Mouse (Mus musculus): ENCODE data around the gene Dbp. TPM values are rescaled to one million over a fixed set of nuclear protein-coding genes. Genes with fewer than 3 reads are reported as not detected.

Dbp gene
- polyA plus RNA-seq, 1 experiment from 2014 or later, result 3.5 TPM

GRCm38 (mm10) chr7:45742338-45742737, 37.5 kb downstream of the Dbp start:
- H3K9me3 ChIP-seq (ENCODE audit: control insufficient read depth, low read length), result 0 out of 2 replicates have a peak, but pooled peaks cover 4% of the 10 kb centered on the region
- H3K27ac ChIP-seq (ENCODE audit: low read depth, low read length), result no peak overlapping the region
- DNase-seq (ENCODE audit: low spot score, missing footprints) (peak; percentile 78), ATAC-seq (ENCODE audit: low FRiP score) (no peak)
- H3K4me1 ChIP-seq (ENCODE audit: control insufficient read depth, insufficient read depth, low read length), result no peaks in the 10 kb centered on the region
- H3K4me3 ChIP-seq (ENCODE audit: low read depth, low read length), result no peak overlapping the region
- no peaks in the 10 kb centered on the region for H3K27me3 ChIP-seq (ENCODE audit: control insufficient read depth, insufficient read depth, low read length)
- no peak overlapping the region for H3K9ac ChIP-seq (ENCODE audit: low read length)
- H3K4me2 ChIP-seq, result 0 out of 2 replicates have a peak overlapping the region, but pooled peaks have one; percentile 7
- 38% methylated on average over 19 of the region's 19 CpGs for WGBS
- no peaks in the 10 kb centered on the region for H3K36me3 ChIP-seq (ENCODE audit: control insufficient read depth, insufficient read depth, low read length)

GRCm38 (mm10) chr7:45744387-45744786, 39.5 kb downstream of the Dbp start:
- Histone ChIP-seq H3K4me2 (no peak overlapping the region), H3K27me3 (ENCODE audit: control insufficient read depth, insufficient read depth, low read length) (no peaks in the 10 kb centered on the region), H3K9me3 (ENCODE audit: control insufficient read depth, low read length) (0 out of 2 replicates have a peak, but pooled peaks cover 4% of the 10 kb centered on the region), H3K36me3 (ENCODE audit: control insufficient read depth, insufficient read depth, low read length) (no peaks in the 10 kb centered on the region), H3K9ac (ENCODE audit: low read length) (no peak overlapping the region), H3K4me3 (ENCODE audit: low read depth, low read length) (no peak overlapping the region), H3K4me1 (ENCODE audit: control insufficient read depth, insufficient read depth, low read length) (no peaks in the 10 kb centered on the region), H3K27ac (ENCODE audit: low read depth, low read length) (no peak overlapping the region)
- ATAC-seq (ENCODE audit: low FRiP score), result no peak
- 53% methylated on average over 2 of the region's 2 CpGs for WGBS
- DNase-seq (ENCODE audit: low spot score, missing footprints), result peak; percentile 91

- 0 out of 2 replicates have a peak, but pooled peaks cover 4% of the 10 kb centered on the region for H3K9me3 ChIP-seq (ENCODE audit: control insufficient read depth, low read length)
- no peak overlapping the region for H3K4me2 ChIP-seq
- H3K4me3 ChIP-seq (ENCODE audit: low read depth, low read length), result no peak overlapping the region
- ATAC-seq (ENCODE audit: low FRiP score) (no peak), DNase-seq (ENCODE audit: low spot score, missing footprints) (no peak)
- H3K27me3 ChIP-seq (ENCODE audit: control insufficient read depth, insufficient read depth, low read length), result no peaks in the 10 kb centered on the region
- H3K36me3 ChIP-seq (ENCODE audit: control insufficient read depth, insufficient read depth, low read length), result no peaks in the 10 kb centered on the region
- 65% methylated on average over 6 of the region's 6 CpGs for WGBS
- H3K27ac ChIP-seq (ENCODE audit: low read depth, low read length), result no peak overlapping the region
- no peak overlapping the region for H3K9ac ChIP-seq (ENCODE audit: low read length)
- H3K4me1 ChIP-seq (ENCODE audit: control insufficient read depth, insufficient read depth, low read length), result no peaks in the 10 kb centered on the region
Measured at GRCm38 (mm10) chr7:45746518-45746917, 41.6 kb downstream of the Dbp start.

- no peak overlapping the region for H3K27ac ChIP-seq (ENCODE audit: low read depth, low read length)
- no peaks in the 10 kb centered on the region for H3K4me1 ChIP-seq (ENCODE audit: control insufficient read depth, insufficient read depth, low read length)
- H3K4me3 ChIP-seq (ENCODE audit: low read depth, low read length), result no peak overlapping the region
- no peak overlapping the region for H3K4me2 ChIP-seq
- no peak overlapping the region for H3K9ac ChIP-seq (ENCODE audit: low read length)
- H3K36me3 ChIP-seq (ENCODE audit: control insufficient read depth, insufficient read depth, low read length), result no peaks in the 10 kb centered on the region
- WGBS, result 88% methylated on average over 5 of the region's 5 CpGs
- DNase-seq (ENCODE audit: low spot score, missing footprints), result no peak
- H3K9me3 ChIP-seq (ENCODE audit: control insufficient read depth, low read length), result 0 out of 2 replicates have a peak, but pooled peaks cover 4% of the 10 kb centered on the region
- H3K27me3 ChIP-seq (ENCODE audit: control insufficient read depth, insufficient read depth, low read length), result no peaks in the 10 kb centered on the region
- ATAC-seq (ENCODE audit: low FRiP score), result no peak
Measured at GRCm38 (mm10) chr7:45747450-45747849, 42.6 kb downstream of the Dbp start.

DNA sequence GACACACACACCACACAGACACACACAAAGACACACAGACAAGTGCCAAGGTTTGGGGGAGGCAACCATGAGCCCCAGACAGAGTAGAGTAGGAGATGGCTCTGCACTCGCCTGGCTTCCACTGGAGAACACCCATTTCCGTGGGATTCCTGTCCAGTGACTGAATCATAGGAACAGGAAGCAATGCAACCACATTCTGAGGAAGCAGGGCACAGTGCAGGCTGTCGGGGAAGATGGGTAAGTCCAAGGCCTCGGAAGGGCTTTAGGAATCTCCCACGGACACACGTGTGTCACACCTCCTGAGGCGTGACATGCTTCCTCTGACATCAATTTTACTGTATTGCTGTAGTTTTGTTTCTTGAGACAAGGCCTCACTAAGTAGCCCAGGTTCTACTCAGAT, 43.2 kb downstream of the Dbp start:
- Histone ChIP-seq H3K4me1 (ENCODE audit: control insufficient read depth, insufficient read depth, low read length) (no peaks in the 10 kb centered on the region), H3K9me3 (ENCODE audit: control insufficient read depth, low read length) (0 out of 2 replicates have a peak, but pooled peaks cover 4% of the 10 kb centered on the region), H3K36me3 (ENCODE audit: control insufficient read depth, insufficient read depth, low read length) (no peaks in the 10 kb centered on the region), H3K4me2 (no peak overlapping the region), H3K9ac (ENCODE audit: low read length) (no peak overlapping the region), H3K4me3 (ENCODE audit: low read depth, low read length) (no peak overlapping the region), H3K27ac (ENCODE audit: low read depth, low read length) (no peak overlapping the region), H3K27me3 (ENCODE audit: control insufficient read depth, insufficient read depth, low read length) (no peaks in the 10 kb centered on the region)
- DNase-seq (ENCODE audit: low spot score, missing footprints), result no peak
- ATAC-seq (ENCODE audit: low FRiP score), result no peak
- 81% methylated on average over 7 of the region's 7 CpGs for WGBS

GRCm38 (mm10) chr7:45749401-45749800, 44.5 kb downstream of the Dbp start:
- WGBS, result 69% methylated on average over 9 of the region's 10 CpGs
- Histone ChIP-seq H3K4me2 (no peak overlapping the region), H3K27me3 (ENCODE audit: control insufficient read depth, insufficient read depth, low read length) (no peaks in the 10 kb centered on the region), H3K9me3 (ENCODE audit: control insufficient read depth, low read length) (0 out of 2 replicates have a peak, but pooled peaks cover 4% of the 10 kb centered on the region), H3K27ac (ENCODE audit: low read depth, low read length) (no peak overlapping the region), H3K4me1 (ENCODE audit: control insufficient read depth, insufficient read depth, low read length) (no peaks in the 10 kb centered on the region), H3K36me3 (ENCODE audit: control insufficient read depth, insufficient read depth, low read length) (no peaks in the 10 kb centered on the region), H3K4me3 (ENCODE audit: low read depth, low read length) (no peak overlapping the region), H3K9ac (ENCODE audit: low read length) (no peak overlapping the region)
- DNase-seq (ENCODE audit: low spot score, missing footprints) (no peak), ATAC-seq (ENCODE audit: low FRiP score) (no peak)

DNA sequence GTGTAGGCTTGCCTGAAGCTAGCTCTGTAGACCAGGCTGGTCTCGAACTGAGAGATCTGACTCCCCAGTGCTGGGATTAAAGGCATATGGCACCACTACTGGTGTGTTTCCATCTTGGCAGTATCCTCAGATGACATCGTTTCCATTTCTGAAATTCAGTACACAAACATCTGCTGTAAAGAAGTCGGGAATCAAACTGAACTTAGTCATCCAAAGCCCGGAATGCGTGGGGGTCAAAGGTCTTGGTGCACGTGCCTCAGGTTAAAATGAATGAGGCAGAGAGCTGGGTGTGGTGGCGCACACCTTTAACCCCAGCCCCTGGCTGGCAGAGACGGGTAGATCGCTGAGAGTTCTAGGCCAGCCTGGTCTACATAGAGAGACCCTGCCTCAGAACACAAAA, 45.3 kb downstream of the Dbp start:
- H3K4me3 ChIP-seq (ENCODE audit: low read depth, low read length), result no peak overlapping the region
- no peak overlapping the region for H3K9ac ChIP-seq (ENCODE audit: low read length)
- H3K4me2 ChIP-seq, result no peak overlapping the region
- no peak for DNase-seq (ENCODE audit: low spot score, missing footprints)
- no peaks in the 10 kb centered on the region for H3K4me1 ChIP-seq (ENCODE audit: control insufficient read depth, insufficient read depth, low read length)
- no peaks in the 10 kb centered on the region for H3K36me3 ChIP-seq (ENCODE audit: control insufficient read depth, insufficient read depth, low read length)
- 0 out of 2 replicates have a peak, but pooled peaks cover 4% of the 10 kb centered on the region for H3K9me3 ChIP-seq (ENCODE audit: control insufficient read depth, low read length)
- no peaks in the 10 kb centered on the region for H3K27me3 ChIP-seq (ENCODE audit: control insufficient read depth, insufficient read depth, low read length)
- ATAC-seq (ENCODE audit: low FRiP score), result no peak
- 80% methylated on average over 9 of the region's 9 CpGs for WGBS
- H3K27ac ChIP-seq (ENCODE audit: low read depth, low read length), result no peak overlapping the region

- Histone ChIP-seq H3K27ac (ENCODE audit: low read depth, low read length) (no peak overlapping the region), H3K36me3 (ENCODE audit: control insufficient read depth, insufficient read depth, low read length) (no peaks in the 10 kb centered on the region), H3K27me3 (ENCODE audit: control insufficient read depth, insufficient read depth, low read length) (peaks cover 14% of the 10 kb centered on the region; the same call in 1 of the 2 replicates), H3K4me1 (ENCODE audit: control insufficient read depth, insufficient read depth, low read length) (no peaks in the 10 kb centered on the region), H3K4me3 (ENCODE audit: low read depth, low read length) (no peak overlapping the region), H3K9ac (ENCODE audit: low read length) (no peak overlapping the region), H3K4me2 (no peak overlapping the region), H3K9me3 (ENCODE audit: control insufficient read depth, low read length) (no peaks in the 10 kb centered on the region)
- DNase-seq (ENCODE audit: low spot score, missing footprints) (no peak), ATAC-seq (ENCODE audit: low FRiP score) (no peak)
- 55% methylated on average over 6 of the region's 6 CpGs for WGBS
Measured at GRCm38 (mm10) chr7:45755703-45756102, 50.8 kb downstream of the Dbp start.

- H3K9me3 ChIP-seq (ENCODE audit: control insufficient read depth, low read length), result no peaks in the 10 kb centered on the region
- H3K27ac ChIP-seq (ENCODE audit: low read depth, low read length), result no peak overlapping the region
- WGBS, result 12% methylated on average over 27 of the region's 27 CpGs
- peak overlapping the region; percentile 25; the same call in 1 of the 2 replicates for H3K4me2 ChIP-seq
- H3K4me3 ChIP-seq (ENCODE audit: low read depth, low read length), result no peak overlapping the region; the same call in 1 of the 2 replicates
- DNase-seq (ENCODE audit: low spot score, missing footprints) (no peak), ATAC-seq (ENCODE audit: low FRiP score) (no peak)
- no peak overlapping the region for H3K9ac ChIP-seq (ENCODE audit: low read length)
- no peaks in the 10 kb centered on the region for H3K36me3 ChIP-seq (ENCODE audit: control insufficient read depth, insufficient read depth, low read length)
- no peaks in the 10 kb centered on the region for H3K4me1 ChIP-seq (ENCODE audit: control insufficient read depth, insufficient read depth, low read length)
- peaks cover 14% of the 10 kb centered on the region; the same call in 1 of the 2 replicates for H3K27me3 ChIP-seq (ENCODE audit: control insufficient read depth, insufficient read depth, low read length)
Measured at GRCm38 (mm10) chr7:45759400-45759799, 54.5 kb downstream of the Dbp start.
